Mouse (Mus musculus) embryonic facial prominence, embryonic 12.5 days (tissue): Measurements from ENCODE around the gene Zkscan1. TPM values are rescaled to one million over a fixed set of nuclear protein-coding genes. Genes with fewer than 3 reads are reported as not detected.

ENCODE experiments used
- ATAC-seq: fragments of 200-750 bp; cut with Nextera tagmentation; 2 replicates; pipeline ENCODE4 v1.8.0; 2017; ENCODE audit not compliant: insufficient number of reproducible peaks, insufficient read depth, low FRiP score, low TSS enrichment
- H3K27ac ChIP-seq: fragments of 300-500 bp; sonication (generic); 2 replicates; pipeline ENCODE4 v1.5.1; 2016; ENCODE audit warnings: mild to moderate bottlenecking
- H3K27me3 ChIP-seq: fragments of 300-500 bp; sonication (generic); 2 replicates; pipeline ENCODE4 v1.6.1; 2016; ENCODE audit warnings: mild to moderate bottlenecking, moderate library complexity
- H3K36me3 ChIP-seq: fragments of 300-500 bp; sonication (generic); 2 replicates; pipeline ENCODE4 v1.6.1; 2016; ENCODE audit warnings: mild to moderate bottlenecking
- H3K4me1 ChIP-seq: fragments of 300-500 bp; sonication (generic); 2 replicates; pipeline ENCODE4 v1.6.1; 2016
- H3K4me2 ChIP-seq: fragments of 300-500 bp; sonication (generic); replicated peaks from 2 replicates; pipeline ENCODE4 v1.6.1; 2016; ENCODE audit warnings: mild to moderate bottlenecking, moderate library complexity
- H3K4me3 ChIP-seq: fragments of 300-500 bp; sonication (generic); 2 replicates; pipeline ENCODE4 v1.5.1; 2016; ENCODE audit warnings: mild to moderate bottlenecking
- H3K9ac ChIP-seq: fragments of 300-500 bp; sonication (generic); 2 replicates; pipeline ENCODE4 v1.6.1; 2016; ENCODE audit warnings: mild to moderate bottlenecking, moderate library complexity
- H3K9me3 ChIP-seq: fragments of 300-500 bp; sonication (generic); 2 replicates; pipeline ENCODE4 v1.6.1; 2016; ENCODE audit warnings: mild to moderate bottlenecking, moderate library complexity
- WGBS: fragments of 180-500 bp; shearing (Covaris S2); methylation state at CpG from one replicate; pipeline ENCODE4 v1.1.7; 2016; 5-methylcytosine and 5-hydroxymethylcytosine counted together
- polyA plus RNA-seq: library from polyadenylated mRNA; unstranded; fragments of >200 nt; fragmentation: Nextera tagmentation; extraction: Ambion mirVana; gene quantifications from 2 replicates; pipeline ENCODE4 v1.2.1, GENCODE M21; 2016

The Zkscan1 gene
- polyA plus RNA-seq, 1 experiment from 2014 or later, result 29.2 TPM

DNA sequence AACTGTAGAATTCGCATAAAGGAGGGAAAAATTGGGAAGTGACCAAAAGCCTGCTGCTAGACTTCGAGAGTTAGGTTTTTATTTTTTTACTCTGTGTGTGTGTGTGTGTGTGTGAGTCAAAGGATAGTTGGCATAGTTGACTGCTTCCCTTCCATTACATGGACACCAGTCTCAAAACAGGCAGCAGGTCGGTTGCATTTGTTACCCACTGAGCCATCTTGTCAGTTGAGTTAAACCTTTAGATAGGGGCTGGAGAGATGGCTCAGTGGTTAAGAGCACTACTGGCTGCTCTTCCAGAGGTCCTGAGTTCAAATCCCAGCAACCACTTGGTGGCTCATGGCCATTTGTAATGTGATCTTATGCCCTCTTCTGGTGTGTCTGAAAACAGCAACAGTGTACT, 33.2 kb downstream of the Zkscan1 start:
- 75% methylated on average over 3 of the region's 3 CpGs for WGBS
- Histone ChIP-seq H3K9ac (0 out of 2 replicates have a peak overlapping the region, but pooled peaks have one; percentile 60), H3K36me3 (peaks cover 21% of the 10 kb centered on the region), H3K27ac (peak overlapping the region; percentile 91; the same call in 1 of the 2 replicates), H3K4me1 (peaks cover 5% of the 10 kb centered on the region; the same call in 1 of the 2 replicates), H3K9me3 (no peaks in the 10 kb centered on the region), H3K4me2 (peak overlapping the region; percentile 58), H3K27me3 (no peaks in the 10 kb centered on the region), H3K4me3 (peak overlapping the region; percentile 59)
- no peak for ATAC-seq

DNA sequence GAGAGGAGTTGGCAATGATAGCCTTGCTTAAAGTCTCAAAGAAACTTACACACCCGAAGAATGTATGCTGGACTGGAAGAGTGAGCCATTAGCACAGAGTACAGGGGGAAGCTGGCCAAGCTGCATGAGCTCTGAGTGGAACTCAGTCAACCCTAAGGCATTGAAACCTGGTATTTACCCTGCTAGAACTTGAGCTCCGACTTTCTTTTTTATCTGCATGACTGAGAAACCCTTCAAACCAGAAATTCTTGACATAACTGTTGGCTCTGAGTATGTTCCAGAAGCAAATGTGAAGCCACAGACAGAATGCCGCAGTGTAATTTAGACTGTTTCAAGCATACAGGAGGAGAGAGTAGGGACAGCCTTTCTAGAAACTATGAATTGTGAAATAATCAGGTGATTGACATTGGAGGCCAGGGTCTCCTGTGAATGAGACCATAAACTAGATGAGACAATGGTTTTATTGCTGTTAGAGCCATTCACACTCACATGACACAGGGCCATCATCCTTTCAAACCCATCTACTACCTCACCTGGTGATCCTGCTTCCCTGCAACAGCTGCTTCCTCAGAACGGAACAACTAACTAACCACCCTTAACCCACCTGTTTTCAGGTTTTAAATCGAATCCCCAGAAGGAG, 47.7 kb downstream of the Zkscan1 start:
- Histone ChIP-seq H3K27me3 (no peaks in the 10 kb centered on the region), H3K9ac (no peak overlapping the region), H3K9me3 (no peaks in the 10 kb centered on the region), H3K36me3 (peaks cover 72% of the 10 kb centered on the region), H3K27ac (no peak overlapping the region), H3K4me2 (no peak overlapping the region), H3K4me1 (no peaks in the 10 kb centered on the region), H3K4me3 (no peak overlapping the region)
- WGBS, result 91% methylated on average over 5 of the region's 5 CpGs
- no peak for ATAC-seq

- H3K36me3 ChIP-seq, result peaks cover 32% of the 10 kb centered on the region
- H3K4me1 ChIP-seq, result no peaks in the 10 kb centered on the region
- no peaks in the 10 kb centered on the region for H3K9me3 ChIP-seq
- H3K27me3 ChIP-seq, result no peaks in the 10 kb centered on the region
- H3K4me3 ChIP-seq, result no peak overlapping the region
- H3K27ac ChIP-seq, result no peak overlapping the region
- 88% methylated on average over 4 of the region's 4 CpGs for WGBS
- no peak for ATAC-seq
- H3K4me2 ChIP-seq, result no peak overlapping the region
- no peak overlapping the region for H3K9ac ChIP-seq
Observed at GRCm38 (mm10) chr5:138137257-138137656, 52.4 kb downstream of the Zkscan1 start.

DNA sequence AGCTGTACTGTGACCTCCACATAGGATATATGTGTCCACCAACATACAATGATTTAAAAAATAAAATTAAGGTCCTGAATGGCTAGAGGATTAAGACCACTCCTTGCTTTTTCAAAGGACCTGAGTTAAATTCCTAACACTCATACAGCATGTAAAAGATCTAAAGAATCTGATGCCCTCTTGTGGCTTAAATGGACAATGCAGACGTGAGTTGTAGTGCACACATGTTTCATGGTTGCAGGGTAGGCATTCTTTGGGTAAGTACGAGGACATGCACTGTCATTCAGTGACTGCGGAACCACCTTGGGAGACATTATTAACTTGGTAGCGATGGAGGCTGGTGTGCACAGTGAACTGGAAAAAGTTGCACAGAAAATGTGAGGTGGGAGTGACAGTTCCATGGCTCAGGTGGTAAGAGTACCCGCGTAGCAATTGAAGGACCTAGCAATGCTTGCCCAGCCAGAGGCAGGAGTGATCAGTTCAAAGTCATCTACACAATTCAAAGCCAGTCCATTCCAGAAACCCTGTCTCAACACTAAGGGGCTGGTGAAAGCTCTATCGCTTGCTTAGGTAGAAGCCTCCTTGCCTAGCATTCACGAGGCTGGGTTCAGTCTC, 53.2 kb downstream of the Zkscan1 start:
- H3K9me3 ChIP-seq, result no peaks in the 10 kb centered on the region
- no peak for ATAC-seq
- H3K4me2 ChIP-seq, result no peak overlapping the region
- H3K9ac ChIP-seq, result no peak overlapping the region
- WGBS, result 62% methylated on average over 8 of the region's 8 CpGs
- no peak overlapping the region for H3K27ac ChIP-seq
- no peaks in the 10 kb centered on the region for H3K27me3 ChIP-seq
- no peak overlapping the region for H3K4me3 ChIP-seq
- peaks cover 29% of the 10 kb centered on the region for H3K36me3 ChIP-seq
- H3K4me1 ChIP-seq, result no peaks in the 10 kb centered on the region

GRCm38 (mm10) chr5:138138585-138138984, 53.7 kb downstream of the Zkscan1 start:
- Histone ChIP-seq H3K4me1 (no peaks in the 10 kb centered on the region), H3K27ac (no peak overlapping the region), H3K9ac (no peak overlapping the region), H3K4me3 (no peak overlapping the region), H3K27me3 (no peaks in the 10 kb centered on the region), H3K9me3 (no peaks in the 10 kb centered on the region), H3K4me2 (no peak overlapping the region), H3K36me3 (peaks cover 29% of the 10 kb centered on the region)
- ATAC-seq, result no peak
- WGBS, result 75% methylated on average over 4 of the region's 4 CpGs

GRCm38 (mm10) chr5:138154390-138154789, 69.5 kb downstream of the Zkscan1 start:
- H3K9ac ChIP-seq, result peak overlapping the region; percentile 88
- H3K4me1 ChIP-seq, result peaks cover 3% of the 10 kb centered on the region; the same call in 1 of the 2 replicates
- peak overlapping the region; percentile 73 for H3K4me2 ChIP-seq
- no peaks in the 10 kb centered on the region for H3K27me3 ChIP-seq
- peaks cover 30% of the 10 kb centered on the region for H3K36me3 ChIP-seq
- no peak overlapping the region for H3K27ac ChIP-seq
- ATAC-seq, result no peak
- no peaks in the 10 kb centered on the region for H3K9me3 ChIP-seq
- H3K4me3 ChIP-seq, result peak overlapping the region; percentile 78
- 85% methylated on average over 3 of the region's 3 CpGs for WGBS

- WGBS, result under 1% methylated on average over 31 of the region's 31 CpGs
- Histone ChIP-seq H3K9ac (peak within 1 kb of the TSS; percentile 88), H3K36me3 (peaks cover 25% of the 10 kb centered on the region), H3K4me1 (peaks cover 3% of the 10 kb centered on the region; the same call in 1 of the 2 replicates), H3K4me3 (peak within 1 kb of the TSS; percentile 78), H3K27ac (peak within 1 kb of the TSS; percentile 93), H3K9me3 (no peaks in the 10 kb centered on the region), H3K27me3 (no peaks in the 10 kb centered on the region), H3K4me2 (peak within 1 kb of the TSS; percentile 73)
- ATAC-seq, result peak; percentile 92
Observed at GRCm38 (mm10) chr5:138155443-138155976, 70.6 kb downstream of the Zkscan1 start, which contains the start of gene Zfp113. Zfp113 (minus strand) TSS chr5:138155744.

Other genes starting within 250 kb of the Zkscan1 start
- 0.22 and 0.28 TPM in 2 replicates for gene Pilra, start 248.8 kb upstream of the Zkscan1 start, polyA plus RNA-seq
- gene Pilrb1, start 227.0 kb upstream of the Zkscan1 start, polyA plus RNA-seq, result 0.47 TPM in 1 of 2 replicates, not detected in the other
- 0.13 TPM in 1 of 2 replicates, not detected in the other for gene Pilrb2, start 213.3 kb upstream of the Zkscan1 start, polyA plus RNA-seq
- gene Cyp3a13, start 163.5 kb upstream of the Zkscan1 start, polyA plus RNA-seq, result not detected in 2 replicates
- gene Gjc3, start 122.0 kb upstream of the Zkscan1 start, polyA plus RNA-seq, result 0.32 and 0.41 TPM in 2 replicates
- not detected in 2 replicates for gene Azgp1, start 103.6 kb upstream of the Zkscan1 start, polyA plus RNA-seq
- gene Smok3a, start 63.8 kb upstream of the Zkscan1 start, polyA plus RNA-seq, result not detected in 2 replicates
- gene Smok3b, start 63.7 kb upstream of the Zkscan1 start, polyA plus RNA-seq, result not detected in 2 replicates
- not detected in 2 replicates for gene Smok3c, start 31.9 kb upstream of the Zkscan1 start, polyA plus RNA-seq
- gene Zscan21, start 31.8 kb downstream of the Zkscan1 start, polyA plus RNA-seq, result 80.7 and 85.4 TPM in 2 replicates
- gene Zfp113, start 70.7 kb downstream of the Zkscan1 start, polyA plus RNA-seq, result 25.5 and 26.3 TPM in 2 replicates
- gene Cops6, start 76.0 kb downstream of the Zkscan1 start, polyA plus RNA-seq, result 333 and 336 TPM in 2 replicates
- 30.1 and 32.4 TPM in 2 replicates for gene Ap4m1, start 86.9 kb downstream of the Zkscan1 start, polyA plus RNA-seq
- gene Mcm7, start 87.3 kb downstream of the Zkscan1 start, polyA plus RNA-seq, result 239 and 243 TPM in 2 replicates
- 112 and 117 TPM in 2 replicates for gene Taf6, start 102.4 kb downstream of the Zkscan1 start, polyA plus RNA-seq
- gene Cnpy4, start 102.4 kb downstream of the Zkscan1 start, polyA plus RNA-seq, result 60.8 and 61.1 TPM in 2 replicates
- gene Mblac1, start 109.2 kb downstream of the Zkscan1 start, polyA plus RNA-seq, result 9.3 and 11.4 TPM in 2 replicates
- not detected in 2 replicates for gene Nxpe5, start 140.8 kb downstream of the Zkscan1 start, polyA plus RNA-seq
- gene Lamtor4, start 170.4 kb downstream of the Zkscan1 start, polyA plus RNA-seq, result 50.9 and 57.0 TPM in 2 replicates
- gene BC037034, start 178.9 kb downstream of the Zkscan1 start, polyA plus RNA-seq, result 11.3 and 12.3 TPM in 2 replicates
- gene Gal3st4, start 187.8 kb downstream of the Zkscan1 start, polyA plus RNA-seq, result 3.7 and 4.3 TPM in 2 replicates
- gene Gm43720, start 194.9 kb downstream of the Zkscan1 start, polyA plus RNA-seq, result 0.23 TPM in 1 of 2 replicates, not detected in the other
- gene Gpc2, start 194.9 kb downstream of the Zkscan1 start, polyA plus RNA-seq, result 70.1 and 75.3 TPM in 2 replicates
- 7.9 and 8.7 TPM in 2 replicates for gene Stag3, start 195.2 kb downstream of the Zkscan1 start, polyA plus RNA-seq